Mouse (Mus musculus): Measurements from ENCODE around the gene Slc37a4. TPM values are rescaled to one million over a fixed set of nuclear protein-coding genes. Genes with fewer than 3 reads are reported as not detected.

The Slc37a4 gene
- total and polyA plus RNA-seq, 3 experiments = 11.7 to 38.7 (median 25.5) TPM

GRCm38 (mm10) chr9:44378153-44378730, 18.4 kb upstream of the Slc37a4 start:
- peaks cover 25% of the 10 kb centered on the region for H3K79me2 ChIP-seq (replicated peaks; ENCODE audit: control insufficient read depth, extremely low read depth, insufficient read depth, poor library complexity, severe bottlenecking)
- H3K27me3 ChIP-seq (replicated peaks) = no peaks in the 10 kb centered on the region
- dilution Hi-C loops (cut with MboI; ENCODE audit: extremely low pct_ligation_motif_present, extremely low pct_unique_long_range_greater_than_20kb, low sequenced_read_pairs) = no loop called here
- H3K9me3 ChIP-seq (replicated peaks; ENCODE audit: low read length) = no peaks in the 10 kb centered on the region
- peak overlapping the region; percentile 73 to 96 (median 73) for H3K4me3 ChIP-seq (replicated peaks in 1 of 3; ENCODE audit: low read depth in 2 of 3, low read length in 2 of 3, poor library complexity in 1 of 3)
- H3K36me3 ChIP-seq (replicated peaks in 1 of 2; ENCODE audit: control insufficient read depth in 1 of 2, insufficient read depth in 1 of 2, low read length in 1 of 2) = peaks cover 21 to 29% of the 10 kb centered on the region in 2 experiments
- peaks cover 7 to 34% of the 10 kb centered on the region in 2 experiments for H3K4me1 ChIP-seq (ENCODE audit: control insufficient read depth in 1 of 2, insufficient read depth in 2 of 2)
- TF ChIP-seq TCF12 (IDR thresholded peaks at IDR 0.05; ENCODE audit: low read depth, low read length) = no peak
- TF ChIP-seq KAT2A (IDR thresholded peaks at IDR 0.05; ENCODE audit: insufficient replicate concordance, low read length) = no peak
- 0 out of 2 replicates have a peak, but pooled peaks have one; percentile 1 for TF ChIP-seq MXI1 (IDR thresholded peaks at IDR 0.05; ENCODE audit: low read depth, low read length)
- no peak for TF ChIP-seq GABPA (IDR thresholded peaks at IDR 0.05; ENCODE audit: insufficient replicate concordance, low read depth, low read length)
- TF ChIP-seq MYC (IDR thresholded peaks at IDR 0.05; ENCODE audit: low read depth, low read length) = 0 out of 2 replicates have a peak, but pooled peaks have one; percentile 7
- no peak for TF ChIP-seq ZC3H11A (IDR thresholded peaks at IDR 0.05; ENCODE audit: low read depth, low read length)
- no peak for TF ChIP-seq ZNF384 (IDR thresholded peaks at IDR 0.05; ENCODE audit: low read depth, low read length)
- in situ Hi-C loops (cut with MboI; ENCODE audit: low pct_ligation_motif_present, low pct_unique_long_range_greater_than_20kb, low sequenced_read_pairs) = no loop called here
- peak overlapping the region; percentile 93 for H3K9ac ChIP-seq (ENCODE audit: insufficient read depth, low read depth)
- no peak for DNase-seq (ENCODE audit: extremely low read depth)
- H3K4me2 ChIP-seq (ENCODE audit: insufficient read depth, low read depth, poor library complexity, severe bottlenecking) = peak overlapping the region; percentile 87
- peak overlapping the region; percentile 64; the same call in 1 of the 2 replicates for H3K27ac ChIP-seq (ENCODE audit: insufficient read depth, low read depth)

- DNase-seq (ENCODE audit: extremely low read depth) = peak; percentile 97
- Histone ChIP-seq H3K4me2 (ENCODE audit: insufficient read depth, low read depth, poor library complexity, severe bottlenecking) (peak within 1 kb of the TSS; percentile 87), H3K27ac (ENCODE audit: insufficient read depth, low read depth) (peak within 1 kb of the TSS; percentile 64), H3K9me3 (replicated peaks; ENCODE audit: low read length) (no peaks in the 10 kb centered on the region), H3K79me2 (replicated peaks; ENCODE audit: control insufficient read depth, extremely low read depth, insufficient read depth, poor library complexity, severe bottlenecking) (peaks cover 25% of the 10 kb centered on the region), H3K4me1 (ENCODE audit: control insufficient read depth in 1 of 2, insufficient read depth in 2 of 2) (peaks cover 7 to 24% of the 10 kb centered on the region in 2 experiments), H3K9ac (ENCODE audit: insufficient read depth, low read depth) (peak within 1 kb of the TSS; percentile 93), H3K4me3 (replicated peaks in 1 of 3; ENCODE audit: low read depth in 2 of 3, low read length in 2 of 3, poor library complexity in 1 of 3) (peak within 1 kb of the TSS; percentile 89 to 96 (median 95)), H3K27me3 (replicated peaks) (no peaks in the 10 kb centered on the region), H3K36me3 (replicated peaks in 1 of 2; ENCODE audit: control insufficient read depth in 1 of 2, insufficient read depth in 1 of 2, low read length in 1 of 2) (peaks cover 30 to 39% of the 10 kb centered on the region in 2 experiments)
- in situ Hi-C loops (cut with MboI; ENCODE audit: low pct_ligation_motif_present, low pct_unique_long_range_greater_than_20kb, low sequenced_read_pairs) = no loop called here
- dilution Hi-C loops (cut with MboI; ENCODE audit: extremely low pct_ligation_motif_present, extremely low pct_unique_long_range_greater_than_20kb, low sequenced_read_pairs) = no loop called here
- TF ChIP-seq MEF2A (IDR thresholded peaks at IDR 0.05; ENCODE audit: borderline replicate concordance, low read depth, low read length) (peak; percentile 45; the same call in 1 of the 2 replicates), MAX (IDR thresholded peaks at IDR 0.05; ENCODE audit: low read length) (peak; percentile 95), BHLHE40 (IDR thresholded peaks at IDR 0.05; ENCODE audit: low read depth, low read length) (peak; percentile 23; the same call in 1 of the 2 replicates), PAX5 (IDR thresholded peaks at IDR 0.05; ENCODE audit: low read length) (no peak), GABPA (IDR thresholded peaks at IDR 0.05; ENCODE audit: insufficient replicate concordance, low read depth, low read length) (no peak), MAFK (IDR thresholded peaks at IDR 0.05; ENCODE audit: insufficient replicate concordance, low read length) (no peak), RCOR1 (conservative IDR thresholded peaks at IDR 0.05; ENCODE audit: low read depth, low read length) (no peak), USF1 (IDR thresholded peaks at IDR 0.05; ENCODE audit: low read depth, low read length) (no peak; the same call in 1 of the 2 replicates), CHD1 (IDR thresholded peaks at IDR 0.05; ENCODE audit: low read depth, low read length) (0 out of 2 replicates have a peak, but pooled peaks have one; percentile 62), MYC (IDR thresholded peaks at IDR 0.05; ENCODE audit: low read depth, low read length) (peak; percentile 95), EP300 (IDR thresholded peaks at IDR 0.05; ENCODE audit: low read length) (no peak), IRF4 (IDR thresholded peaks at IDR 0.05; ENCODE audit: low read depth, low read length) (peak; percentile 61; the same call in 1 of the 2 replicates), CHD2 (IDR thresholded peaks at IDR 0.05; ENCODE audit: low read length) (peak; percentile 98), MXI1 (IDR thresholded peaks at IDR 0.05; ENCODE audit: low read depth, low read length) (peak; percentile 80), ZNF384 (IDR thresholded peaks at IDR 0.05; ENCODE audit: low read depth, low read length) (no peak), NRF1 (IDR thresholded peaks at IDR 0.05; ENCODE audit: low read depth, low read length) (peak; percentile 77), RAD21 (IDR thresholded peaks at IDR 0.05; ENCODE audit: low read depth, low read length) (no peak), MAZ (IDR thresholded peaks at IDR 0.05; ENCODE audit: low read depth, low read length) (0 out of 2 replicates have a peak, but pooled peaks have one; percentile 40), JUND (conservative IDR thresholded peaks at IDR 0.05; ENCODE audit: low read depth, low read length) (no peak), UBTF (IDR thresholded peaks at IDR 0.05; ENCODE audit: low read depth, low read length) (peak; percentile 66; the same call in 1 of the 2 replicates), E2F4 (IDR thresholded peaks at IDR 0.05; ENCODE audit: insufficient replicate concordance, low read depth, low read length) (no peak), ETS1 (conservative IDR thresholded peaks at IDR 0.05; ENCODE audit: low read depth, low read length) (peak; percentile 50), POLR2AphosphoS2 (IDR thresholded peaks at IDR 0.05; ENCODE audit: low read depth, low read length) (no peak), ELF1 (IDR thresholded peaks at IDR 0.05; ENCODE audit: low read depth, low read length) (peak; percentile 92), JUN (IDR thresholded peaks at IDR 0.05; ENCODE audit: insufficient read depth, low read depth, low read length) (no peak)
Measured at GRCm38 (mm10) chr9:44379054-44379834, 17.4 kb upstream of the Slc37a4 start, which contains the start of gene Hyou1. Gene Hyou1 (plus strand): TSS chr9:44379490.
